Comparison of ENCODE assay signal across 18 mouse cellular contexts in genomic region chr14:54372923-54373322, GRCm38 (mm10). TPM values are rescaled to one million over a fixed set of nuclear protein-coding genes. Genes with fewer than 3 reads are reported as not detected.
DNase-seq lines count a peak whose midpoint lies in the region; ATAC-seq lines count a peak whose summit lies in the region.
"Had no signal": no experiment of that assay in that cellular context is flagged by ENCODE, and none has a peak within 500 bp of the region (broad histone marks: within the 10 kb centered on the region; RNA-seq: fewer than 3 reads in every experiment).

No protein-coding gene starts in this region.

- 82% methylated on average over 9 of the region's 9 CpGs for WGBS in kidney, embryonic 16.5 days
- 92% methylated on average over 9 of the region's 9 CpGs for WGBS in intestine, embryonic 15.5 days
- WGBS in intestine, embryonic 16.5 days = 86% methylated on average over 9 of the region's 9 CpGs

- H3K9me3 ChIP-seq in kidney, embryonic 16.5 days (ENCODE audit: low read length) = peaks cover 3% of the 10 kb centered on the region; the same call in 1 of the 2 replicates
- H3K9me3 ChIP-seq in intestine, embryonic 15.5 days = no peaks in the 10 kb centered on the region
- no peaks in the 10 kb centered on the region for H3K9me3 ChIP-seq in intestine, embryonic 16.5 days (ENCODE audit: control insufficient read depth, low read length)

- H3K4me2 ChIP-seq in kidney, embryonic 16.5 days (replicated peaks; ENCODE audit: low read depth, low read length) = no peak overlapping the region
- H3K4me2 ChIP-seq in intestine, embryonic 15.5 days (replicated peaks) = no peak overlapping the region
- H3K4me2 ChIP-seq in intestine, embryonic 16.5 days (ENCODE audit: low read depth, low read length) = no peak overlapping the region
- H3K4me2 ChIP-seq: heart, embryonic 13.5 days; hindbrain, embryonic 12.5 days had no signal

- no peak for ATAC-seq in kidney, embryonic 16.5 days (ENCODE audit: low FRiP score, low TSS enrichment)
- peak; percentile 27 for ATAC-seq in intestine, embryonic 15.5 days
- ATAC-seq in intestine, embryonic 16.5 days = peak; percentile 45
- ATAC-seq: forebrain, embryonic 14.5 days had no signal

- no peak overlapping the region for H3K27ac ChIP-seq in kidney, embryonic 16.5 days (ENCODE audit: low read length)
- no peak overlapping the region for H3K27ac ChIP-seq in intestine, embryonic 15.5 days
- H3K27ac ChIP-seq in intestine, embryonic 16.5 days (ENCODE audit: low read length) = no peak overlapping the region
- H3K27ac ChIP-seq: embryonic facial prominence, embryonic 10.5 days; heart, embryonic 13.5 days; hindbrain, embryonic 12.5 days had no signal

- H3K36me3 ChIP-seq in kidney, embryonic 16.5 days (ENCODE audit: insufficient read depth, low read length) = peaks cover 36% of the 10 kb centered on the region
- peaks cover 29% of the 10 kb centered on the region for H3K36me3 ChIP-seq in intestine, embryonic 15.5 days
- H3K36me3 ChIP-seq in intestine, embryonic 16.5 days (ENCODE audit: control insufficient read depth, insufficient read depth, low read length) = peaks cover 29% of the 10 kb centered on the region

- H3K4me3 ChIP-seq in kidney, embryonic 16.5 days (ENCODE audit: low read length) = no peak overlapping the region
- no peak overlapping the region for H3K4me3 ChIP-seq in intestine, embryonic 15.5 days (replicated peaks)
- H3K4me3 ChIP-seq in intestine, embryonic 16.5 days (ENCODE audit: low read length) = no peak overlapping the region
- H3K4me3 ChIP-seq: embryonic facial prominence, embryonic 10.5 days; heart, embryonic 13.5 days; hindbrain, embryonic 12.5 days had no signal

- no peak overlapping the region for H3K9ac ChIP-seq in kidney, embryonic 16.5 days (replicated peaks; ENCODE audit: low read length)
- no peak overlapping the region for H3K9ac ChIP-seq in intestine, embryonic 15.5 days
- no peak overlapping the region for H3K9ac ChIP-seq in intestine, embryonic 16.5 days (ENCODE audit: low read depth, low read length)
- H3K9ac ChIP-seq: heart, embryonic 13.5 days; hindbrain, embryonic 12.5 days had no signal

- no peaks in the 10 kb centered on the region for H3K27me3 ChIP-seq in kidney, embryonic 16.5 days (ENCODE audit: insufficient read depth, low read length)
- no peaks in the 10 kb centered on the region for H3K27me3 ChIP-seq in intestine, embryonic 15.5 days (replicated peaks)
- no peaks in the 10 kb centered on the region for H3K27me3 ChIP-seq in intestine, embryonic 16.5 days (replicated peaks; ENCODE audit: control insufficient read depth, insufficient read depth, low read length)
- H3K27me3 ChIP-seq: heart, embryonic 13.5 days; hindbrain, embryonic 12.5 days had no signal

- intact Hi-C loops in left cerebral cortex, postnatal 10 days (cut with DNase I) = no loop called here

- DNase-seq in kidney, adult 8-10 months = peak; percentile 56 to 59
- peak; percentile 60 to 71 for DNase-seq in kidney, postnatal 36 days
- DNase-seq in spleen, postnatal 36 days (ENCODE audit: low spot score in 2 of 2) = no peak
- DNase-seq in left cerebral cortex, postnatal 10 days (ENCODE audit: extremely low spot score in 1 of 2, low spot score in 2 of 2) = no peak
- DNase-seq: adrenal gland, adult 2 months; adrenal gland, postnatal 25 days; cerebellum, adult 18-20 months; cerebellum, adult 9-11 months; gastrocnemius, postnatal 36 days; heart, adult 11 months; heart, postnatal 4 days had no signal

- 0 out of 2 replicates have a peak, but pooled peaks cover 7% of the 10 kb centered on the region for H3K4me1 ChIP-seq in kidney, embryonic 16.5 days (ENCODE audit: insufficient read depth, low read length)
- H3K4me1 ChIP-seq in intestine, embryonic 15.5 days (replicated peaks) = no peaks in the 10 kb centered on the region
- no peaks in the 10 kb centered on the region for H3K4me1 ChIP-seq in intestine, embryonic 16.5 days (ENCODE audit: control insufficient read depth, insufficient read depth, low read length)
- H3K4me1 ChIP-seq: embryonic facial prominence, embryonic 10.5 days; heart, embryonic 13.5 days; hindbrain, embryonic 12.5 days had no signal

RNA-seq across cellular contexts. Expression of gene Oxa1l, which starts 12.3 kb away (rescaled TPM):
- 60.2 and 63.7 TPM in 2 replicates for polyA plus RNA-seq in kidney, embryonic 16.5 days (2015; fragmentation: Nextera tagmentation; extraction: Ambion mirVana)
- polyA plus RNA-seq in intestine, embryonic 15.5 days (2015; fragmentation: Nextera tagmentation; extraction: Ambion mirVana) = 41.7 and 48.8 TPM in 2 replicates
- polyA plus RNA-seq in intestine, embryonic 16.5 days (2015; fragmentation: Nextera tagmentation; extraction: Ambion mirVana) = 42.9 and 48.6 TPM in 2 replicates
- 10 to 100 TPM; 61.6 to 66.4 TPM for total RNA-seq in left cerebral cortex, postnatal 10 days (2021)

RNA-seq across cellular contexts. Expression of gene Slc7a7, which starts 44.7 kb away (rescaled TPM):
- polyA plus RNA-seq in kidney, embryonic 16.5 days (2015; fragmentation: Nextera tagmentation; extraction: Ambion mirVana) = 15.7 and 15.8 TPM in 2 replicates
- 51.0 and 56.3 TPM in 2 replicates for polyA plus RNA-seq in intestine, embryonic 15.5 days (2015; fragmentation: Nextera tagmentation; extraction: Ambion mirVana)
- 93.8 and 111 TPM in 2 replicates for polyA plus RNA-seq in intestine, embryonic 16.5 days (2015; fragmentation: Nextera tagmentation; extraction: Ambion mirVana)
- 1 to 10 TPM; 2.1 to 2.2 TPM for total RNA-seq in left cerebral cortex, postnatal 10 days (2021)

RNA-seq across cellular contexts. Expression of gene Mrpl52, which starts 53.8 kb away (rescaled TPM):
- 202 and 227 TPM in 2 replicates for polyA plus RNA-seq in kidney, embryonic 16.5 days (2015; fragmentation: Nextera tagmentation; extraction: Ambion mirVana)
- polyA plus RNA-seq in intestine, embryonic 15.5 days (2015; fragmentation: Nextera tagmentation; extraction: Ambion mirVana) = 270 and 308 TPM in 2 replicates
- polyA plus RNA-seq in intestine, embryonic 16.5 days (2015; fragmentation: Nextera tagmentation; extraction: Ambion mirVana) = 249 and 267 TPM in 2 replicates
- 100 to 1,000 TPM; 103 to 105 TPM for total RNA-seq in left cerebral cortex, postnatal 10 days (2021)

RNA-seq across cellular contexts. Expression of gene Mmp14, which starts 58.5 kb away (rescaled TPM):
- polyA plus RNA-seq in kidney, embryonic 16.5 days (2015; fragmentation: Nextera tagmentation; extraction: Ambion mirVana) = 152 and 156 TPM in 2 replicates
- polyA plus RNA-seq in intestine, embryonic 15.5 days (2015; fragmentation: Nextera tagmentation; extraction: Ambion mirVana) = 110 and 112 TPM in 2 replicates
- polyA plus RNA-seq in intestine, embryonic 16.5 days (2015; fragmentation: Nextera tagmentation; extraction: Ambion mirVana) = 89.7 and 90.7 TPM in 2 replicates
- total RNA-seq in left cerebral cortex, postnatal 10 days (2021) = 10 to 100 TPM; 28.4 to 35.9 TPM

Comparison
In these comparisons a context has a peak if more than half of its experiments do, and no peak if none do; other contexts are left out.
1. DNase-seq: peak in kidney, adult 8-10 months (2 of 2) and kidney, postnatal 36 days (2 of 2); none in spleen, postnatal 36 days (0 of 2) and left cerebral cortex, postnatal 10 days (0 of 2).